Mouse (Mus musculus) retina, adult 2 months (tissue): ENCODE data around the gene Entpd1.
A peak's percentile ranks its signal among the peaks of the same experiment; 100 is the strongest.

Source experiments
- DNase-seq: peaks from one replicate; pipeline ENCODE4 v3.0.0-alpha.2; 2012; ENCODE audit warnings: low read depth, low spot score

Entpd1 gene

GRCm38 (mm10) chr19:40723516-40723915 lies 111.3 kb downstream of the Entpd1 start:
- DNase-seq, result no peak

- no peak for DNase-seq
These were observed 114.0 kb downstream of the Entpd1 start for GRCm38 (mm10) chr19:40726148-40726547.

GRCm38 (mm10) chr19:40726614-40727013 lies 114.4 kb downstream of the Entpd1 start:
- DNase-seq, result no peak

GRCm38 (mm10) chr19:40728213-40728612 lies 116.0 kb downstream of the Entpd1 start:
- DNase-seq, result no peak

- no peak for DNase-seq
These were observed 116.7 kb downstream of the Entpd1 start for GRCm38 (mm10) chr19:40728732-40729420.

- DNase-seq, result no peak
These were observed 121.2 kb downstream of the Entpd1 start for GRCm38 (mm10) chr19:40733409-40733808.

GRCm38 (mm10) chr19:40733849-40734248 lies 121.7 kb downstream of the Entpd1 start:
- no peak for DNase-seq

GRCm38 (mm10) chr19:40736680-40737512 lies 124.7 kb downstream of the Entpd1 start:
- DNase-seq, result peak; percentile 46

GRCm38 (mm10) chr19:40737613-40738012 lies 125.4 kb downstream of the Entpd1 start:
- DNase-seq, result no peak

GRCm38 (mm10) chr19:40738683-40739324 lies 126.6 kb downstream of the Entpd1 start:
- no peak for DNase-seq

- DNase-seq, result no peak
These were observed 134.4 kb downstream of the Entpd1 start for GRCm38 (mm10) chr19:40746603-40747002.

- no peak for DNase-seq
These were observed 136.4 kb downstream of the Entpd1 start, which contains the start of gene Cc2d2b for GRCm38 (mm10) chr19:40748559-40748958. Cc2d2b (plus strand) TSS chr19:40748753.

GRCm38 (mm10) chr19:40754311-40754710 lies 142.1 kb downstream of the Entpd1 start:
- no peak for DNase-seq

- DNase-seq, result no peak
These were observed 147.9 kb downstream of the Entpd1 start for GRCm38 (mm10) chr19:40760071-40760470.

GRCm38 (mm10) chr19:40762023-40762759 lies 150.0 kb downstream of the Entpd1 start:
- DNase-seq, result no peak

GRCm38 (mm10) chr19:40767189-40767588 lies 155.0 kb downstream of the Entpd1 start:
- DNase-seq, result no peak

- no peak for DNase-seq
These were observed 157.2 kb downstream of the Entpd1 start for GRCm38 (mm10) chr19:40769341-40769770.

- no peak for DNase-seq
These were observed 176.0 kb downstream of the Entpd1 start for GRCm38 (mm10) chr19:40788004-40788714.

GRCm38 (mm10) chr19:40788715-40789084 lies 176.5 kb downstream of the Entpd1 start:
- DNase-seq, result no peak
